Mouse (Mus musculus) MEL-GATA-1-ER (cell line): ENCODE data around the gene Slc25a10.

Experiments used
- DNase-seq: peaks from one replicate; pipeline ENCODE4 v3.0.0-alpha.2; 2012; ENCODE audit warnings: low read depth; ENCODE audit errors: extremely low read depth

Gene Slc25a10

DNA sequence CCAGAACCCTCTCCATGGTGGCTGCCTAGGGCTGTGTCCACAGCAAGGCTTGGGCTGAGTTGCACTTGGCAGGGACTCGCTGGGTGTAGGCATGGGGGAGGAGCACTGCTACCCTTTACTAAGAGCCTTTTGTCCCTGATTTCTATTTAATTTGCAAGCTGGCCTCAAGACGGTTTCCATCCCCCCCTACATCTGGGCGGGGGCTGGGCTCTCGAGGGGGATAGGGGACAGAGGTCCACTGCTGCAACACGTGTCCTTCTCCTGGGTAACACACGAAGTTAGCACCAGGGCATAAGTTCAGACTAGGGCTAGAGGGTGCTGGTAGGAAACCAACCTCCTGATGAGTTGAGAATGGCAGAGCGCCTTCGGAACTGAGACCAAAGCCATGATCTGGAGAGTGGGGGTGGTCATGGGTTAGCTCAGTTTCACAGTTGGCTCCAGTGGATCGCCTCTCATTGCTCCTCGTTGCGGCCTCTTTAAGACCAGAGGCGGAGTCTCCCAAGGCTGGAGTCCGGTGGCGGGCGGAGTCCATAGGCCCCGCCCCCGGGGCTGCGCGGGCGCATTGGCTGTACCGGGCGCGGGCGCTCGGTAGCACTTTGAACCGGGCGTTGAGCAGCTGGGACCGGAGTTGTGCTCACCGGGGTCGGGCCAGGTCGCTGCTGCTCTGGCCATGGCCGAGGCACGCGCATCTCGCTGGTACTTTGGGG is at the start of gene Slc25a10:
TSS of gene Slc25a10 (plus strand) at position 524 of the 707 bp plus-strand sequence.
- DNase-seq, result peak; percentile 50

DNA sequence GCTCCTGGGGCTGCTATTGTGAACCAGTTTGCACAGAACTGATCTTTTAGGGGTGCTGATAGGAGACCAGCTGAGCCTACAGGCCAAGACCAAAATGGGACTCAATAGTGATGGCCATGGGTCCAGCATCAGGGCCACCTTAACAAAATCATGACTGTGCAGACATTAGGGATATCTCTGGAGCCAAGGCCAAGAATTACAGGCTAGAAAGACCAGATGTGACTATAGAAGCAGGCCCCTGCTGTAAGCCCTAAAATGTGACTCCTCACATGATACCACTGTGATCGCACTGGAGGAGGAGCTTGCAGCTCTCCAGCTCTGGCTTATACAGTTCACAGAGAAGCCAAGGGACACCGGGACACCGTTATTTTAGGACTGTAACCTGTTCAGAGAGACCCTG is 49.3 kb upstream of the Slc25a10 start, which contains the start of gene Tspan10:
TSS of gene Tspan10 (plus strand) at position 301 of the 400 bp plus-strand sequence.
- no peak for DNase-seq

GRCm38 (mm10) chr11:120442765-120443280 is 48.8 kb upstream of the Slc25a10 start:
- DNase-seq, result no peak

DNA sequence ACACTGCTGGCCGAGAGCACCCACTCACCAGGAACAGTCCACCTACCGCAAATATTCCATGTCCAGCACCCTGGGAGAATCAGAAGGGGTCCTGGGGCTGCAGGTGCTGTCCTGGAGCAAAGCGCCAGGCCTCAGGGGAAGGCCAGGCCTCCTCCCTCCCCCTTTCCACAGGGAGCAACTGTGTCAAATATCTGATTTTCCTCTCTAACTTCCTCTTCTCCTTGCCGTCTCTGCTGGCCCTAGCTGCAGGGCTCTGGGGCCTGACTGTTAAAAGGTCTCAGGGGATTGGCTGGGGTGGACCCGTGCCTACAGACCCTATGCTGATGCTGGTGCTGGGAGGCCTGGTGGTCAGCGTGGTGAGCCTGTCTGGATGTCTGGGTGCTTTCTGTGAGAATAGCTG is 47.5 kb upstream of the Slc25a10 start:
- DNase-seq, result no peak

- DNase-seq, result no peak
These were observed 46.2 kb upstream of the Slc25a10 start for GRCm38 (mm10) chr11:120445475-120445874.

GRCm38 (mm10) chr11:120447179-120447578 is 44.5 kb upstream of the Slc25a10 start:
- no peak for DNase-seq

- DNase-seq, result no peak
These were observed 39.4 kb upstream of the Slc25a10 start for GRCm38 (mm10) chr11:120452246-120452645.

DNA sequence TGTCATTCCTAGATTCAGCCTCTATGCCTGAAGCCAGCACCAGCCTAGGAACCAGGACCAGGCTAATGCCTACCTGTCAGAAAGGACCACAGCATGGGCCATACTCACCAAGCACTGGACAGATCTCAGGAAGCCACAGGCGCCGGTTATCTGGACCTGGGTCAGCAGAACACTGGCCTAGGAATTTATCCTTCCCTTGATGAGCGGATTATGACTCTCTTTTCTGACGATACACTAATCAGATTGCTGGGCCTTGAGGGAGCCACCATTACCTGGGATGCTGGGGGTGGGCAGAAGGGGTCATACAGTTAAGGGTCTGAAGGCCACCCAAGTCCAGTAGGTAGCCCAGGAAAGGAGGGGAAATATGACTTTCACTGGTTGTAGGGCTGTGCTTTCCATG is 38.3 kb upstream of the Slc25a10 start, which contains the start of gene Pde6g:
TSS of gene Pde6g (minus strand) at position 195 of the 400 bp plus-strand sequence.
- DNase-seq, result no peak

DNA sequence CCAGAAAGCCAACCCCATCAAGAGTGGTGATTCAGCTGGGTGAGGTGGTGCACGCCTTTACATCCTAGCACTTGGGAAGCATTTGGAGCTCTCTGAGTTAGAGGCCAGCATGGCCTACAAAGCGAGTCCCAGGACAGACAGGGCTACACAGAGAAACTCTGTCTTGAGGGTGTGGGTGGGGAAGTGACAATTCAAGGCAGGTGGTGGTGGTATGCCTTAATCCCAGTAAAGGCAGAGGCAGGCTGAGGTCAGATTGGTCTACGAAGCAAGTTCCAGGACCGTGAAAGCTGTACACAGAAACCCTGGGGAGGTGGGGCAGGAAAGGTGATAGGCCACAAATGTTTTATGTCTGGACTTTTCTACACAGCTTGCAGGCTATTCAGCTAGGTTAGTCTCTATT is 36.7 kb upstream of the Slc25a10 start:
- DNase-seq, result no peak

GRCm38 (mm10) chr11:120455413-120455812 is 36.2 kb upstream of the Slc25a10 start:
- DNase-seq, result no peak

- peak; percentile 59 for DNase-seq
These were observed 34.3 kb upstream of the Slc25a10 start for GRCm38 (mm10) chr11:120457370-120457769.

GRCm38 (mm10) chr11:120457772-120458751 is 33.6 kb upstream of the Slc25a10 start, which contains the start of the genes Oxld1 and Ccdc137:
Gene Oxld1 (minus strand): TSS chr11:120458068.
Gene Ccdc137 (plus strand): TSS chr11:120458115.
- peak; percentile 79 for DNase-seq

DNA sequence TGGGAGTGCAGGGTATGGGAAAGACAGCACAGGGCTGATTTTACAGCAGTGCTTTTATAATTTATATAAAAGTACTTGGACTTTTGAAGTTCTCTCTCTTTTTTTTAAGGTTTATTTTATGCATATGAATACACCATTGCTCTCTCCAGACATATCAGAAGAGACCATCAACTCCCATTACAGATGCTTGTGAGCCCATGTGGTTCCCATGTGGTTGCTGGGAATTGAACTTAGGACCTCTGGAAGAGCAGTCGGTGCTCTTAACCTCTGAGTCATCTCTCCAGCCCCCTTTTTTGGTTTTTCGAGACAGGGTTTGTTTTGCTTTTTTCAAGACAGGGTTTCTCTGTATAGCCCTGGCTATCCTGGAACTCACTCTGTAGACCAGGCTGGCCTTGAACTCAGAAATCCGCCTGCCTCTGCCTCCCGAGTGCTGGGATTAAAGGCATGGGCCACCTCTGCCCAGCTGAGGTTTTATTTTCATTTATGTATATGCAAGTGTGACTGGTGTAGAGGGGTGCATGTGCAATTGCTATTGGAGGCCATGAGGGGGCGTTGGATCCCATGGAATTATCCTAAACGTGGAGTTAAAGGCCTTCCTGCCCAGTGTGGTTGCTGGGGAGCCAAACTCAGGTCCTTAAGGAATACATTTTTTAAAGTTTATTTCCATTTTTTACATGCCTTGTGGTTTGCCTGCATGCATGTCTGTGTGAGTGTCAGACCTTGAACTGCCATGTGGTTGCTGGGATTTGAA is 32.6 kb upstream of the Slc25a10 start:
- DNase-seq, result no peak

- no peak for DNase-seq
These were observed 28.1 kb upstream of the Slc25a10 start for GRCm38 (mm10) chr11:120463536-120463935.

DNA sequence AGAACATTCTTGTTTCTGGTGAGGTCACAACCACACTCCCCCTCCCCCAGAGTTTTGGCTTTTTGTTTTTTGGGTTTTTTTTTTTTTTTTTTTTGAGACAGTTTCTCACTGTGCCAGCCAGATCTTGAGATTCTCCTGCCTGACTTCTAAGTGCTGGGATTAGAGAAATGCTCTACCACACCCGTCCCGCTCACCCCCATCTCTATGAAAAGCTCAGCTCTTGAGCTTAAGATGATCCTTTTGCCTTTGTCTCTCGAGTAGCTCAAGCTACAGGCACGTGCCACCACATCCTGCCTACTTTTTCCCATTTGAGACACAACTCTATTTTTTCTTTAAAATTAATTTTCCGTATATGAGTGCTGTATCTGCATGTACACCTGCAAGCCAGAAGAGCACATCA is 27.3 kb upstream of the Slc25a10 start:
- DNase-seq, result no peak

DNA sequence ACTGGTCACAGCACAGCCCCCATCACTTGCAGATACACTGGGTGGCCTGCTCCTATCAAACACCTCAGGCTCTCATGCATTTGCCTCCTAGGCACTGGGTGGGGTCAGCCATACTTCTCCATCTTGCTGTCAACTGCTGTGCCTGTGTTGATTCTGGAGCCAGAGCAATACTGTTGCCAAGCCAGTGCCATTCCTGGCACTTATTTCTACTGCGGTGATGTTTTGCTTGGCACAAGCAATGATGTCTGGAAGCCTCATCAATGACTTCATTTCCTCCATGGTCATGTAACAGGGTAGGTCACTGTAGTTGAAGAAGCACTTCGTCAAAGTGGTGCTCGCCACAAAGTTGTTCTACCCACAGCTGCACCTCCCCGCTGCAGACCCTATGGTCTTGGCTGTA is 26.1 kb upstream of the Slc25a10 start:
- no peak for DNase-seq

- peak; percentile 98 for DNase-seq
These were observed 24.4 kb upstream of the Slc25a10 start, which contains the start of gene Arl16 for GRCm38 (mm10) chr11:120467051-120467735. Gene Arl16 (minus strand): TSS chr11:120467607.

DNA sequence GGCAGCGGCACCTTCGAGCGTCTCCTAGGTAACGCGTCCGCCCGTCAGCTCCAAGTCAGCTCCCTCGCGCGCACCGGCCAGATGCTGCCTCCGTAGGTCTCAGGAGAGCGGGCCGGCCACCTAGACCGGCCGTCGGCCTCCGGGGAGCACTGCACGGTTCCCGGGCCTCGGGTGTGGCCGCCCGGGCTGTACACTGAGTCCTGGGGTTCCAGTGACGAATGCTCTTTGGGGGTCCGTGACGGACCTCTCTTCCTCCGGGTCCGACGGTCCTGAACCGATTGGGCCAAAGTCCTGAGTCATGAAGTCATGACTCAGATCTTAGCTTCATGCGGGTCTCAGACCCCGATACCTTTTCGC is 23.9 kb upstream of the Slc25a10 start:
- DNase-seq, result no peak

DNA sequence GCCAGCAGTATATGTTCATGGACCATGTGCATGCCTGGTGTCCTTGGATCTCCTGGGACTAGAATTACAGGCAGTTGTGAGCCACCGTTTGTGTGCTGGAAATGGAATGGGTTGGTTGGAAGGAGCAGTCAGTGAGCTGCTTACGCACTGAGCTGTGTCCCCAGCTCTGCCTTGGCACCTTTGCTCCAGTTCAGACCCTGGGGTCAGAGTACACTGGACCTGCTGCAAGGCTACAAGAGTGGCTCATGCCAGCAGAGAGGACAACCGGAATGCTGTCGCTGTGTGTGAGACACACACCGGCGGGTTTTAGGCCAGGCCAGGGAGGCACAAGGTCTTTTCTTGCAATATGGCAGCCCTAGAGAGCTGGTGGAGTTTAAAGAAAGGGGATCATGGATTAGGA is 19.6 kb upstream of the Slc25a10 start:
- DNase-seq, result no peak

DNA sequence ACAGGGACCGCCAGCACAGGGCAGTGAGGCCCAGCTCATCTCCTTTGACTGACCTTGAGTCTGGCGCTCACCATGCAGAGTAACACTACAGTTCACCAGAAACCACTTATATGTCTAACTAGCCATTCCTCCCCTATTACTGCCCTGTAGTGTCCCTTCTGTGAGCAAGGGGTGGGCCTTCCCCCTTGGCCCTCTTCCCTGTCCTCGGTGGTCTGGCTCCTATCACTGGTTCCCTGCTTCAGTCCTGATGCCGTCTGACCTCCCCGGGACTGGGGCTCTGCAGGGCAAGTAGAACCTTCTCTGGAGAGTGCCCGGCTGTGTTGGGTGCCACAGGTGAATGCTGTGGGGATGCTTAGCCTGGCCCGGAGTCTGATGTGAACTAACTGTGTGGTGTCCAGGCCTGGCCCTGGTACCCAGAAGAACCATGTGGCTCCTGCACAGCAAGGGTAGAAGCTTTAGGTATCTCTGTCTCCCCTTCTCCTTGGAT is 8.1 kb upstream of the Slc25a10 start:
- DNase-seq, result no peak
